Mouse (Mus musculus) olfactory bulb, adult 2 months (tissue): Measurements from ENCODE around the gene Ankrd50.

ENCODE experiments used
- CTCF ChIP-seq: fragments of 200-500 bp; IDR thresholded peaks from 2 replicates; pipeline ENCODE4 v1.5.1; 2012; ENCODE audit warnings: low read depth, mild to moderate bottlenecking, low read length, moderate library complexity; ENCODE audit not compliant: insufficient read depth
- POLR2A ChIP-seq: fragments of 200-500 bp; IDR thresholded peaks from 2 replicates; pipeline ENCODE4 v1.6.1; 2012; ENCODE audit warnings: mild to moderate bottlenecking, low read depth, low read length, moderate library complexity; ENCODE audit not compliant: insufficient read depth

DNA sequence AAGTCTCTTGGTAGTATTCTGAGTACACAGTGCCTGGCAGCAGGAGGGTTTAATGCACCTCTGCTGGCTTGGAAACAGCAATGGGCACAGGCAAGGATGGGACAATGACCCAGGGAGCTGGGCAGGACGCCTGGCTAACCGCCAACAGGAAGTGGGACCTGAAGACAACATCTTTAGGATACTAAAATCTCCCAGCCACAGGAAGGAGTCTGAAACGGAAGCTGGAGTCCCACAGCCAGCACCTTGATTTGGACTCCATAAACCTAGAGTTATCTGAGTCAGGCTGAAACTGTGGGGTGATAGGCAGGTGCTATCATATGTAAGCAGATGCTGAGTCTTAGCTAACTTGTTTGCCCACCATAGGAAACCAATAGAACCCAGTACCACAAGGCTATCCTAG lies 7.1 kb upstream of the Ankrd50 start:
- TF ChIP-seq CTCF (no peak), POLR2A (no peak)
